Mouse (Mus musculus): ENCODE data around the gene Smurf1.

Smurf1 gene

DNA sequence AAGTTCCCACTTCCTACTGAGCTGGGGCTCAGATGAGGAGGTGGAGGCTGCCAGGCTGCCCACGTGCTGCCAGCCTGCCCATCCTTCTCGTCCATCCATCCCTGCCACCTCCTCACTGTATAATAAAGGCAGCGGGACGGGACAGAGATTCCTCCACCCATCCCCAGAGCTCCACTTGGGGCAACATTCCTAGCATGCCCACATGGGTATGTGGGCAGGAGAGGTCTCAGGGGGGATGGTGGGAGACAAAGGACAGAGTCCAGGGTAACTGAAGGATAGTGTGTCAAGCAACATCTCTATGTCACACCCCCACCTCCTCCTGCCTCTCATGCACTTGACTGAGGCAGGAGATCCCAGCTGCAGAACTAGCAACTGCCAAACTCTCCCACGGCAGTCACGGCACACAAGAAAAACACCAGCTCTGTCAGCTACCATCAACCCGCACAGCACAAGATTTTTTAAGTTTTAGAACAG lies 51.2 kb downstream of the Smurf1 start:
- DNase-seq (ENCODE audit: inconsistent ontology term), result peak; percentile 93

DNA sequence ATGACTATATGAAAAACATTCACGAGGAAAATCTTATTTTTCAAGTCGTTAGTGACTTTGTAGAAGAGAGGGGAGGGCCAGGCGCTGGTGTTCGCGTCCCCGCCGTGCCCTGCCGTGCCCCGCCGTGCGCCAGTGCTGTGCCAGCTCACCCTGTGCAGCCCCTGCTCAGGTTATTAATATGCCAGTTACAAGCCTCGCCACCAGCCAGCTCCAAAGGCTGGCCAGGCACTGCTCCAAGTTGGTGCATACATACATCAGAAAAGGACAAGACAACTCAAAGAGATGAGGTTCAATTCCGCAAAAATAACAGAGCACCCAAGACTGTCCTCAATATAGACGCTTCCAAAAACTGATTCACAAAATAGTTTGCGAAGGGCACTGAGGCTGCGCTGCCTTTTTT lies 51.7 kb downstream of the Smurf1 start:
- peak; percentile 35 for DNase-seq (ENCODE audit: inconsistent ontology term)

DNA sequence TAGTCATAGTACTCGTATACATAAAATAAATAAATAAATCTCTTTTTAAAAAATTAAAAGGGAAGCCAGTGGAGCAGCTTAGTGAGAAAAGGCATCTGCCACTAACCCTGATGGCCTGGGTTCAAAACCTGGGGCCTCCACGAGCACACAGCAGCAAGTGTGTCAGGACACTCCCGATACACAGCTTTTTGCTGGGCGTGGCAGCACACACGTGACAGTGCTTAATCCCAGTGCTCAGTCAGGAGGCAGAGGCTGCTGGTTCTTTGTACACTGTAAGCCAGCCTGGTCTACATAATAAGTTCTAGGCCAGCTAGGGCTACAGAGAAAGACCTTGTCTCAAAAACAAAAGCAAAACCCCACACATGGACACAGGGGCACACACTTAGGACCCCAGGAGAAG lies 52.3 kb downstream of the Smurf1 start:
- DNase-seq (ENCODE audit: inconsistent ontology term), result no peak

DNA sequence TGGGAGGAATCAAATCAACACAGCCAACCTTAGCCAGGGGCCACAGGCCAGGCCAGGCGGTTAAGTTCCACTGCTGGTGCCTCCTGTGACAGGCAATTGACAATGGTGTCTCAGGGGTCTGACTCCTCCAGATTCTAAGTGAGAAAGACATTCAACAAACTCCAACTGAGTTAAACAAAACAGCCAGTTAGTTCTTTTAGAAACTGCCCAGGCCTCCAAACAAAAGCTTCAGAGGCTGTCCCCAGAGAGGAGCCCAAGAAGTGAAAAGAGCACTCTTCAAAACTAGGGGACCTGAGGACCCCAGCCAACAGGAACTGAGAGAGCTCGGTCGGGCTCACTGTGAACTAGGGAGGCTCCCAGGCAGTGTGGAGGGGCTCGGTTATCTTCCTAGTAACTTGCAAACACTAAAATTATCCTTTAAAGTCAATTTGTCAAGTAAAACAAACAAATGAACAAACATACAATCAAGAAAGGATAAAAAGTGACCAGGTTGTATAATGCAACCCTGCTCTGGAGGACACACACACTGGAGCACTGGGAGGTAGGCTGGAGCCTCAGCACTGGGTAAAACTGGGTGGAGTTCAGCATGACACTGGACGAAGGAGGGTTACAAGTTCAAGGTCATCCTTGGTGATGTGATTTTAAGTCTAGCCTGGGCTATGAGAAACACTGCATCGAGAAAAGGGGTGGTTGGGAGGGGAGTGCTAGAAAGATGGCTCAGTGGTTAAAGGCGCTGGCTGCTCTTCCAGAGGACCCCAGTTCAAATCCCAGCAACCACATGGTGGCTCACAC lies 52.9 kb downstream of the Smurf1 start:
- no peak for DNase-seq (ENCODE audit: inconsistent ontology term)

DNA sequence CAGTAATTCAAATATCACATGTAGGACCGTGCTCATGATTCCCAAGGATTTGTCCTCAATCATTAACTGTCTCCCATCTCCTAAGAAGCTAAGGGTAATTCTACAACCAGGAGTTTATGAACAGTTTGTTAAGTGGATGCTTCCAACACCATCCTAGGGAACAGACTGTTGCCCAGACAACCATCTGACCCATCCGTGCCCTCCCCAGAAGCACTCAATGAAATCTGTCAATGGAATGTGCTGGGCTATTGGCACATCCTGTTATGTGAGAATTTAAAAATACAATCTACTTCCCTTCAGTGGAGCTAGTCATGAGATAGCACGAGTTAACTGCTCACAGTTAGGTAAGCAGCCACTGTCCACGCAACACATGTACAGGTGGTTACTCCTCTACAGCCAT lies 56.1 kb downstream of the Smurf1 start:
- peak; percentile 73 for DNase-seq (ENCODE audit: inconsistent ontology term)

DNA sequence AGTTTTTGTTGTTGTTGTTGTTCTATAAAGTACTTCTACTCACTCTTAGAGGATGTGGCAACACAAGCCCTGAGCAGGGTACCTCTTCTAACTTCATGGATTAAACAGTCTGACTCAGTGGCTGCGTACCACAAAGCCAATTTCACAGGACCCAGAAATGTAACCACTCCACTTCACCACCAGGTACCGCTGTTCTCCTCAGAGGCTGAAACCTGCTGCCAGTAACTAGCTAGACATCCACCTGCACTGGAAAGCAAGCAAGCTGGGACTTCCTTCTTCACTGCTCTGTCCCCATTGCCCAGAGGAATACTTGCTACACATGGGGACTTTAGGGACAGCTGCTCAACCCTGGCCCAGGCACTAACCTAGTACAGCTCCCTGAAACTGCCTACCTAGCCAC lies 58.1 kb downstream of the Smurf1 start:
- DNase-seq (ENCODE audit: inconsistent ontology term), result no peak

DNA sequence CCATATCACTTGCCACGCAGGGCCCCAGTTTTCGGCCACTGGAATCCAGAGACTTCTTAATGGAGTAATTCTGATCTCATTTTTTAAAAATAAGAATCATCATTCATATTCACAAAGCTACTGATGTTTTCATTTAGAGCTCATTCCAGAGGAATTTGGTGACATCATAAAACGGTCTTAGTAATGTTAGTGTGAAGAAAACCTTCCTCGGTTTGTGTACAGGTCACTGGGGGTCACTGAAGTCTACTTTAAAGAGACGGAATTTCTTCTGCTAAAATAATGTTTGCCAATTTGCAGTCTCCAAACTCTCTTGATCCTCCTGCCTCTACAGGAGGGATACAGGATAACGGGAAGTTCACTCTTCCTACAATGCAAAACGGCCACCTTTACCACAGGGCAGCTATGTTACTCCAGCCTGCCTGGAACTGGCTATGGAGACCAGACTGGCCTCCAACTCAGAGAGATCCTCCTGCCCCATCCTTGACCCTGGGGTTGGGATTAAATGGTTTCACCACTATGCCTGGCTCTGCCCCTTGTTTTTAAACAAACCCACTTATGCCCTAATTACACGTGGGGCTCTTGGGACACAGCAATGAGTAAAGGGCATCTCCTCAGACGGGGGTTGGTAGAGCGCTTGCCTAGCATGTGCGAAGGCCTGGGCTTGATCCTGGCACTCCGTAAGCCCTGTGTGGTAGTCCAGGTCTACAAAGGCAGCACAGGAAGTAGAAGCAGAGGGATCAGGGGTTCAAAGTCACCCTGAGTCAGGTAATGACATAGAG lies 61.1 kb downstream of the Smurf1 start:
- peak; percentile 40 for DNase-seq (ENCODE audit: inconsistent ontology term)

DNA sequence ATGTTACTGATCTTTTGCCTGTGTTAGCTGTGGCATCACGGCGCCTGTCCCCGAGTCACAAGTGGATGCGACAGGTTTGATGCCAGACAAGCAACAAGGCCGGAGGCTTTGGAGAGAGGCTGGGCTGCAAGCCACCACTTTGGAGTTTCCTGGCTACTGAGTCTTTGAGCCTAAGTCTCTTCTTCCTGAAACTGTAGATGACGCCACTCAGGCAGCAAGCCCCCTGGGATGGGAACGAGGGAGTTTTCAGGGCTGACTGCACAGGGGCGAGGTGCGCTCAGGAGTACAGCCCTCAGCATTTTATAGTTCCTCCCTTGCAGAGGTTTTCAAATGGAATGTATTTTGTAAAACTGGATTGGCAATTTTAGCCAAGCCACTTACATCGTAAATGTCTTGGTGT lies 63.9 kb downstream of the Smurf1 start:
- DNase-seq (ENCODE audit: inconsistent ontology term), result no peak

DNA sequence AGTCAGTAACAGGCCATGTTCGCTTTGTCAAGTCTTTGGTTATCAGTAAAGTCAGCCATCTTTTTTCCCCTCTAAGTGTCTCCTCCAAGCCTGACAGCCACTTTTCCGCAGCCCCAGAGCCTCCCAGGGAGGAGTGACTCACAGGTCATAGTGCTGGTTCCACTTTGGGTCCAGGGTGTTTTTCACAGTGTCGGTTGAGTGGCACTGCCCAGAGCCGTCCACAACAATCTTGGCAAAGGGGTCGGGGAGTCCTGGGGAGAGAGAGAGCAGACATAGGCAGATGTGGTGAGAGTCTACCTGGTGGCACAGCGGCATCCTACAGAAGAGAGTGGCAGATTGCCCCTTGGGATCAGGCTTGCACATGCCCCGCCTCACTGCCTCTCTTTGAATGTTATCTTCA lies 64.6 kb downstream of the Smurf1 start:
- DNase-seq (ENCODE audit: inconsistent ontology term), result peak; percentile 34

DNA sequence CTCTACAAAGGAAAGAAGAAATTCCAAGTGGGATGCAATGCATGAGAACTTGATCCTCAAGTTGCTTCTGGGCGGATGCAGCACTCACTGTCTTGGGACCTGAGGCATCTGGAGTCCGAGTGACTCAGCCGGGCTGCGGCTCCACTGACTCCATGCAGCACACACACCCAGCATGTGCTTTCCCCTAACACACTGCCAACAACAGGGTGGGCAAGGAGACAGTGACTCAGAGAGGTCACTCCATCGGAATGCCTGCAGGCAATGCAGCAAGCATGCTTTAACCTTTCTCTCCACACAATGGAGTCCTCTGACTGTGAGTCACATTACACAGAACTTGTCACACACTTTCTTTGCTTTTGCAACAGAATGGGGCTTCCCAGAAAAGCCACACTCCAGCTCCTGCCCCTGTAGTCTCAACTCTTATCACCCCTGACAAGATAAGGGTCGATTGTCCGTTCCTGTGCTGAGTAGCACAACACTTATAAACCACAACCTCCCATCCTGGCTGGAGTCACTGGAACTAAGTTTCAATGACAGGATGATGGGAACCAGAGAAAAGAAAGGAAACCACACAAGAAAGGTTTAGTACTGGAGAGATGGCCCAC lies 67.1 kb downstream of the Smurf1 start:
- DNase-seq (ENCODE audit: inconsistent ontology term), result peak; percentile 94

DNA sequence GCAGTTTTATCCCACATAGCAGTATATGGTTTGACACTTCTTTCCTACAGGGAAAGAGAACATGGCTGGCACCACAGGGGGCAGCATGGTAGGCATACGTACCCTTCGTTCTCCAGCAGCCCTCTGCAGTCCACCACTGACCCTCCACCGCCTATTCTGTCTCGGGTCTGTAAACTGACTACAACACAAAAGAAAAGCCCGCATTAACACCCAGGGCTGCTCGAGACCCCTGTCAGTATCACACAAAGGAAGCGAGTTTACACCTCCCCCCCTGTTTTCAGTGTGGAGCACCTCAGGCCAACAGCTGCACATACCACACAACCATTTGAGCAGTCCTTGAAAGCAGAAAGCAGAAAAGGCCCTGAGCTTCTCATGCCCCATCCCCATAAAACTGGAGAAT lies 67.8 kb downstream of the Smurf1 start:
- no peak for DNase-seq (ENCODE audit: inconsistent ontology term)

DNA sequence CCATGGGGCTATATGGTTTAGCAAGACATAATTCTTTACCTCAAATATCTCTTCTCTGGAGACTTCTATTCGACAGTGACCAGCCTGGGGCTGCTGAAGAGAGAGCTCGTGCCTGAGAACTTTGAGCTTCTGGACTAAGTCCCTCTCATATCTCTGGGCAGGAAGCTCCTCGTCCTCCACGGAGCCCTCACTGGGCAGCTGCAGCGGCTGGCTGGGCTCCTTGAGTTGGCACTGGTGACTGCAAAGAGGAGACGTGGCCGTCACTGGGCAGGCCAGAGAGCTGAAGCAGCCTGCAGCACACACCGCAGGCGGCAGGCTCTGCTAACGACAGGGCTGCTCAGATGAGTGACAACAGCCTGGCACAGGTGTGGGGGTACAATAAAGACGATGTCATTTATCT lies 74.4 kb downstream of the Smurf1 start:
- DNase-seq (ENCODE audit: inconsistent ontology term), result no peak

DNA sequence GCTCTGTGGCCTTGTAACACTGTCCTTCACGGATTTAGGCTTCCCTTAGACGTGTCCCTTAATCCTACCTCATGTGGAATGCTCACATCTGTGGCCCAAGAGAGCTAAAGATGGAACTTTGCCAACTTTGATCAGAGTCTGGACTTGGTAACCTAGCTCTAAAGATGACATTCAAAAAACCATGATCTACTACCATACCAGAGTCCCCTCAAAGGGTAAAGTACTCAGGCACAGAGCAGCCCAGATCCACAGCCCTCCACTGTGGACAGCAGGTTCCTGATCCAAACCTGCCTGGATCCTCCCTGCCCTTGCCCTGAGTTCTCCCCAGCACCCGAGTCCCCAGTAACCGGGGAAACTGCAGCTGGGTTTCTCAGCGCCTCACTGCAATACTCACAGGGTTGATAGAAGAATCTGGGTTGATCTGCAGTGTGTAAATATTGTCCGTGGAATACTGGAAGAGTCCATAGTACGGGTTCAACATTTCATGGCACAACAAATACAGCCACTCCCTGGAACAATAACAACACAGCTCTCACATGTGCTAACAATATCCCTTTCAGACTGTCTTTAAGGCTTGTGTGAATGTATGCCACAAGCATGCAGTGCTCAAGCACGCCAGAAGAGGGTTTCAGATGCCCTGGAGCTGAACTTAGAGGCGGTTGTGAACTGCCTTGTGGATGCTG lies 79.5 kb downstream of the Smurf1 start:
- DNase-seq (ENCODE audit: inconsistent ontology term), result no peak

DNA sequence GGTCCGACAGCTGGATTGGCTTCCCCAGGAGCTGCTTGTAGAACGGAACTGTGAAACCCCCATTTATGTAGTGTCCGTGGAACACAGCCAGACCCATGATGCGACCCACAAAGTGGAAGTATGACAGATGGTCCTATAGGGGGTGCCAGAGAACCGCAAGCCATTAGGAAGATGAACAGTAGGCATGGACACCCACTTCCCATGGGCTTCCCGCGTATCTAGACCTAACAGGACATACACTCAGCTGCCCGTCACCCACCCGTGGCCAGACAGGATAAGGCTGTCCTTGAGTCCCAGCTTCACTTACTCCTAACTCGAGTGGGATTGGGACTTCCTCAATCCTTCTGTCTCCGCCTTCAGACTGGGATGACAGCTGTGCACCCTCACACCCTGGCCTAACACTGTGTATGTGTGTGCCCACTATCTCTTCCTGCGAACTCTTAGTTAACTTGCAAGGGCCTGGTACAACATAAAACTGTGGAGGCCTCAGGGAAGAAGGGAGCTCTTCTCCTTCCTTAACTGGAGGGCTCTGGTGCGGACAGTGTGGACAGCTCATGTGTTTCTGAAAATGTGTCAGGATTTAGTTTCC lies 80.9 kb downstream of the Smurf1 start:
- DNase-seq (ENCODE audit: inconsistent ontology term), result peak; percentile 21

DNA sequence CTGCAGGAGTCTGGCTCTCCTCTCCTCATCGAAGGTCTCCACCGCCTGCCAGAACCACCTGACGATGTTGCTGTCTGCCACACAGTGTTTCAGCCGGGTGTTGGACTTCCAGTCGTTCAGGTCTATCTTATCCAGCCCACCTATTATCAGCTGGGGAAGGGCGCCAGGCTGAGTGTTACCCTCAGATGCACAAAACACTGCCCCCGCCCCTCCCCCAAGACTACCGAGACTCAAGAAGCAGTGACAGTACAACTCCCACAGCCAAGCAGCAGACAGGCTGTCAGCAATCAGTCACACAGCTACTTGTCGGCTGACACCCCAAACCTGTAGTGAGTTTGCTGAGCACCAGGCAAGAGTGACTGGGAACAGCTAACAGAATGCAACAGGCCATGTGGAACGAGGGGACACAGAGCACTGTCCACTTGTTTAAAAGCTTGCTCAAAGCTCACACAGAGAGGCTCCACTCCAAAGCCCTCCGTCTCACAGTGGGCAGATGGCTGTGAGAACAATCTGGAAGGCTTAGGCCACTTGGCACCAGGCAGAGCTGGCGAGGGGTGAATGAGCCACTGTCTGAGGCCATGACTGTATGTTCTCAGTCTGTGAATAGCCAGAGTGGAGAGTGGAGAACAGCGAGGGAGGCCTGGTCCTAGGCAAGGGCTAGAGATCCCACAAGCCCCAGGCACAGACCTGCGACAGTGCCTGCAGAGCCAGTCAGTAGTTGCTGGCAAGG lies 83.8 kb downstream of the Smurf1 start:
- DNase-seq (ENCODE audit: inconsistent ontology term), result peak; percentile 77

DNA sequence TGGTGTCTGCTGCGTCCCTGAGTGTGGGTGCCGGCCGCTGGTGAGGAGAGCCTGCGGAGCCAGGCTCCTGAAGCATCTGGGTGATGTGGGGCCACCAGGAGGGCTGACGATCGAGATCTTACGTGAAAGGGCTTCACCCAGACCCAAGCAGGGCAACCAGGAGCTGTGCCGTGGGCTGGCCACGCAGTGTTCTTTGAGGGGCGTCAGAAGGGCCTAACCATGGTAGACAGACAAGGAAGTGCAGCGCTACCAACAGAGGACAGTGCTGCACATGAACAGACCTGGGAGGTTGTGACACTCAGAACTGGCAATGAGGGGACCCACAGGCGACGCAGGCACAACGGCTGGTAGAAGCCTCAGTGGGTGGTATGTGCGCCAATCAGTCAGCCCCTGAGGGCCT lies 88.6 kb downstream of the Smurf1 start:
- DNase-seq (ENCODE audit: inconsistent ontology term), result no peak

DNA sequence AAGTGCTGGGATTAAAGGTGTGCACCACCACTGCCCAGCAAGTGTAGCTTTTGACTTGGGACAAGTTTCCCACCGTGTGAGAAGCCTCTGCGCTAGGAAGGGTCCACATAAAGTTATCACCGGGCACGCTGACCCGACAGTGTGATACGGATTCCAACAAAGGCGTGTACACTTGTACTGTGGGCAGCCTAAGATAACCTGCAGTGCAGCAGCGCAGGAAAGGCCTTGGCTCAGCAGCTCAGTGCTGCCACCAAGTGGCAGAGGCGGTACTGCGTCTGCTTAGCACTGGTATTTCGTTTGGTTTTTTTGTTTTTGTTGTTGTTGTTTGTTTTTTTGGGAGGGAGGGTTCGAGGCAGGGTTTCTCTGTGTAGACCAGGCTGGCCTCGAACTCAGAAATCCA lies 89.8 kb downstream of the Smurf1 start:
- peak; percentile 27 for DNase-seq (ENCODE audit: inconsistent ontology term)

DNA sequence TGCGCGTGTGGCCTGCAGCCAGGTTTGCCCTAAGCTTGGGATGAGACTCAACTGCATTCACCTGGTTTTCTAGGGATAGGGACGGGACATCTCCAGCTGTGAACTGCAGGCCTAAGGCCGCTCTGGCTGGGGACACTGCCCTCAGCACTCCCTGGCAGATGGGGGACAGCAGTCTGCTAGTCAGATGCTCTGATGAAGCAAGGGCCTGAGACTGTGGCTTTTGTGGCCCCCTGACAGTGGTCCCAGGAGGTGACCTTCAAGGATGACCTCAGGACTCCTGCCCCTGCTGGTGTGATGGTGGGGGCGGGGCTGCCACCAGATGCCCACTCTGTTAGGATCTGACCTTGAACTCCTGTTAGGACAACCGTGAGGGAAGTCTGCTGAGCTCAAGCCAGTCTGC lies 90.4 kb downstream of the Smurf1 start:
- DNase-seq (ENCODE audit: inconsistent ontology term), result no peak

DNA sequence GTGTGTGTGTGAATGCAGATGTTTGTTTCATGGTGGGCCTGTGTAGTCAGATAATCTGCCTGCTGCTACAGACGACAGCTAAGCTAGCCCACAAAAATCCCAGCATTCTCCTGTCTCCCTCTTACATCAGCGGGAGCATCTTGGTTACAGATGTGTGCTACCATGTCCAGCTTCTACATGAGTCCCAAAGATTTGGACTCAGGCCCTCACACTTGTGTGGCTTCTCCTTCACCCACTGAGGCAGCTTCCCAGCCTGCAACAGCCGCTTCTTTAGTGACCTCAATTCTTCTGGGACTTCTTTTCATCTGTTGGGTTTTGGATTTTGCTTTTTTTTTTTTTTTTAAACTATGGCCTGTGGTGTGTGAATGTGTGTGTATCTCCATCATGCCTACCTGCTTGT lies 92.8 kb downstream of the Smurf1 start:
- no peak for DNase-seq (ENCODE audit: inconsistent ontology term)

DNA sequence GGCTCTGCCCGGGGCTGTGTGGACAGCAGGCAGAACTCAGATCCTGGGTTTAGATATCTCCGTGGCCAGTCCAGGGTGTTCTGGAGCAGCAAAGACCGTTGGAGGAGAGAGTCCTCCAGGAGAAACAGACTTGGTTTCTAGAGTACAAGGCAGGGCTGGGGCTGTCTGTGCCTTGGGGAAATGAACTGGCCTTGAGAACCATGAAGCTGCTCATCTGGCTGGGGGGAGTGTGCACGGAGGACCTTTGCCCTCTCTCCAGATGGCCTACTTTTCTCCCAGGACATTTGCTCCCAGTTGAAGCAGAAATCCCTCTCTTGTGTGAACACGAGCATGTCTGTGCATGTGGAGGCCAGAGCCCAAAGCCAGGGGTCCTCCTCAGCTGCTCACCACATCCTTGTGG lies 93.3 kb downstream of the Smurf1 start:
- no peak for DNase-seq (ENCODE audit: inconsistent ontology term)

DNA sequence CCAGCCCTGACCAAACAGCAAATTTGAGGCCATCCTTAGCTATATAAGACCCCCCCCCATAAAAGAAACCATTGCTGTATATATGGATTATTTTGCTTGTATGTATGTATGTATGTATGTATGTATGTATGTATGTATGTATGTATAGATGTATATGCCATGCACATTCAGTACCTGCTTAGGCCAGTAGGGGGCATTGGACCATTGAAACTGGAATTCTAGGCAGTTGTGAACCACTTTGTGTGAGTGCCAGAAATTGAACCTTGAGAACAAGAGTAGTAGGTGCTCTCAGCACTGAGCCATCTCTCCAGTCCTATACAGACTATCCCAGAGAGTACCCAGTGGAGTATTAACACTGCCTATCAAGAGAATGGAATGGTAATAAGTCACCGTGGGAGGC lies 93.9 kb downstream of the Smurf1 start:
- no peak for DNase-seq (ENCODE audit: inconsistent ontology term)
